Mouse (Mus musculus): Measurements from ENCODE around the gene Mgat4b. TPM values are rescaled to one million over a fixed set of nuclear protein-coding genes. Genes with fewer than 3 reads are reported as not detected.

The Mgat4b gene
- polyA plus RNA-seq, 1 experiment: 89.2 TPM

DNA sequence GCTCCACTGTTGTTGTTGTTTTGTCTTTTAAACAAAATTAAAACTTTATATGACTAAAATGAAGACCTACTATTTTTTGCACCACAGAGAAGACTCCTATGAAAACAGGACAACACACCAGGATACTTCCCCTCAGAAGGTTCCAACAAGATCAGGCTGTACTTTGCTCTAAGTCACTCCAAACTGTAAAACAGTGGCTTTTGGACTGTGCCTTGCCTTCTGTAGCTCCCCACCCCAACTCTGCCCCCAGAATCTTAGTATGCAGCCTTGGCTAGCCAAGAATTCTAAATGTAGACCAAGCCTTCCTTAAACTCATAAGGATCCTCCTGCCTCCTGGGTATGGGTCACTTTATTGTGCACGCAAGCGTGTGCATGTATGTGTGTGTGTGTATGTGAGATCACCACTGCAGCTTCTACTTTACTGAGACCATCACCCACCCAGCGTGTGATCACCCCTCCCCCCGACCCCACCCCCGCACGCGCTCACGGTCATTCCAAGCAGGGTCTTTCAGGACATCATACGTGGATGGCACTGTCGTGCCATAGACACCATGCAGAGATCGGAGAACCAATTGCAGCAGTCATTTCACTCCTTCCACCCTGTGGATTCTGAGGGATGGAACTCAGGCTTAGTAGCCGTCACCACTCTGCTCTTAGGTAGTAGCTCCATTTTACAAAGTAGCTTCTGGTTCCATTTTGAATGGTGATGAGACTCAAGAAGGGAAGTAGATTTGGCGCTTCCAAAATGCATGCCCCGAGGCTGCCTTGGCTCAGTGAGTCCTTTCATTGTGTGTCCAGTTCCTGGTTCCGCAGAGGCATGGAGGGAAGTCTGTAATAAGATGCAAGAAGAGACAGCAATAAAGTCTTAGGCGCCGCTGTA, 13.3 kb downstream of the Mgat4b start:
- no peaks in the 10 kb centered on the region for H3K27me3 ChIP-seq (ENCODE audit: control insufficient read depth, insufficient read depth, insufficient read length)
- TF ChIP-seq TCF3 (IDR thresholded peaks at IDR 0.05; ENCODE audit: insufficient read length, low read depth): no peak
- TF ChIP-seq MAX (IDR thresholded peaks at IDR 0.05; ENCODE audit: low read depth): no peak
- TF ChIP-seq POLR2AphosphoS2 (IDR thresholded peaks at IDR 0.05; ENCODE audit: insufficient read length, low read depth): peak; percentile 4
- TF ChIP-seq SRF (IDR thresholded peaks at IDR 0.05; ENCODE audit: control insufficient read depth, insufficient read length, low read depth): no peak
- TF ChIP-seq MYOG (IDR thresholded peaks at IDR 0.05; ENCODE audit: control insufficient read depth in 1 of 3, insufficient read depth in 1 of 3, insufficient read length in 2 of 3, low read depth in 2 of 3): no peak
- 0 out of 2 replicates have a peak, but pooled peaks have one; percentile 24 for TF ChIP-seq CEBPB (IDR thresholded peaks at IDR 0.05; ENCODE audit: insufficient read depth, poor library complexity, severe bottlenecking)
- no peak for TF ChIP-seq USF1 (IDR thresholded peaks at IDR 0.05; ENCODE audit: low read depth)
- no peak for TF ChIP-seq E2F4 (IDR thresholded peaks at IDR 0.05; ENCODE audit: insufficient read depth)
- TF ChIP-seq REST (IDR thresholded peaks at IDR 0.05; ENCODE audit: insufficient read depth, insufficient read length): no peak
- peak overlapping the region; percentile 86 for H3K4me2 ChIP-seq (ENCODE audit: low read depth)
- H3K36me3 ChIP-seq (ENCODE audit: control insufficient read depth, insufficient read depth): no peaks in the 10 kb centered on the region
- peak overlapping the region; percentile 55 for H3ac ChIP-seq (ENCODE audit: control insufficient read depth, insufficient read length)
- H3K4me3 ChIP-seq: peak overlapping the region; percentile 72
- H3K79me2 ChIP-seq (ENCODE audit: control insufficient read depth, insufficient read depth): peaks cover 23% of the 10 kb centered on the region

DNA sequence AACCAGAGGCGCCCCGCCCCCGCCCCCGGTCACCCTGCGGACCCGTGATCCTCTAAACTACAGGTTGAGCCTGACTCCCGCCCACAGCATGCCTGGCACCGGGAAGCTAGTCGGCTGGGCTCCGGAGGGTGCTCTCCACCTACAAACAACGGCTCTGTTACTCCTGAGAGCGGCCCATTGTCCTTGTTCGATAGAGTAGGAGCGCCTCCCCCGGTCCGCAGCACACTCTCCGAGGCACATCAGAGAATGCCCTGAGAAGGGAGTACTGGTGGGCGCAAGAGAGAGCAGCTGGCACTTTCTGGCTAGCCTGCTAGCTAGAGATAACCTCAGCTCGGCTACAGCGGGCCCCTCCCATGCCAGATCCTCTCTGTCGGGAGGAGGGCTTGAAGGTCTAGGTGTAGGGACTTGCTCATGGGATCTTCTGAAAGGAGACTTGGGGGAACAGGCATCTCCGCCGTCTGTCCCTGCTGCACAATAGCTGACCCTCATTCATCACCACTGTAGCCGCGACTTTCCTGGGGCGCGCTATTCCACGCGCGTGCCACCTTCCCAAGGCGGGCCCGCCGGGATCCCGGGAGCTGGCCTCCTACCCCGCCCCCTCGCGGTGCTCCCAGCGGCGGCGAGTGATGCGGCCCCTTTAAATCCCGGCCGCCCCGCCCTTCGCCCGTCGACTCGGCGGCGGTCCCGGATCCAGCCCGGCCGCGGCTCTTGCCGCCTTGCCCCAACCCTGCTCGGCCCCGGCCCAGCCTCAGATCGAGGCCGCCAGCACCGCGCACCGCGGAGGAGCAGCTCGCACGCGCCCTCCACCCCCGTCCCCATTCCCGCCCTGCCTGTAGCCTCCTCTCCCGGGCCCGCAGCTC, 14.2 kb downstream of the Mgat4b start:
- TF ChIP-seq SRF (IDR thresholded peaks at IDR 0.05; ENCODE audit: control insufficient read depth, insufficient read length, low read depth) (peak; percentile 27), TCF12 (IDR thresholded peaks at IDR 0.05; ENCODE audit: insufficient read depth, poor library complexity, severe bottlenecking) (no peak), MYOD1 (IDR thresholded peaks at IDR 0.05; ENCODE audit: control insufficient read depth in 1 of 3, insufficient read length in 2 of 3, low read depth in 2 of 3) (peak in 2 of 3 experiments; percentile 53 to 62), E2F4 (IDR thresholded peaks at IDR 0.05; ENCODE audit: insufficient read depth) (no peak), POLR2AphosphoS2 (IDR thresholded peaks at IDR 0.05; ENCODE audit: insufficient read length, low read depth) (peak; percentile 69), REST (IDR thresholded peaks at IDR 0.05; ENCODE audit: insufficient read depth, insufficient read length) (no peak), MYOG (IDR thresholded peaks at IDR 0.05; ENCODE audit: control insufficient read depth in 1 of 3, insufficient read depth in 1 of 3, insufficient read length in 2 of 3, low read depth in 2 of 3) (peak in 1 of 3 experiments; percentile 75), POLR2A (IDR thresholded peaks at IDR 0.05; ENCODE audit: insufficient read length, low read depth) (peak; percentile 81)
- Histone ChIP-seq H3K79me2 (ENCODE audit: control insufficient read depth, insufficient read depth) (peaks cover 23% of the 10 kb centered on the region), H3K4me3 (peak overlapping the region; percentile 72), H3K4me2 (ENCODE audit: low read depth) (peak overlapping the region; percentile 93), H3ac (ENCODE audit: control insufficient read depth, insufficient read length) (peak overlapping the region; percentile 55), H3K36me3 (ENCODE audit: control insufficient read depth, insufficient read depth) (no peaks in the 10 kb centered on the region), H3K27me3 (ENCODE audit: control insufficient read depth, insufficient read depth, insufficient read length) (no peaks in the 10 kb centered on the region)

DNA sequence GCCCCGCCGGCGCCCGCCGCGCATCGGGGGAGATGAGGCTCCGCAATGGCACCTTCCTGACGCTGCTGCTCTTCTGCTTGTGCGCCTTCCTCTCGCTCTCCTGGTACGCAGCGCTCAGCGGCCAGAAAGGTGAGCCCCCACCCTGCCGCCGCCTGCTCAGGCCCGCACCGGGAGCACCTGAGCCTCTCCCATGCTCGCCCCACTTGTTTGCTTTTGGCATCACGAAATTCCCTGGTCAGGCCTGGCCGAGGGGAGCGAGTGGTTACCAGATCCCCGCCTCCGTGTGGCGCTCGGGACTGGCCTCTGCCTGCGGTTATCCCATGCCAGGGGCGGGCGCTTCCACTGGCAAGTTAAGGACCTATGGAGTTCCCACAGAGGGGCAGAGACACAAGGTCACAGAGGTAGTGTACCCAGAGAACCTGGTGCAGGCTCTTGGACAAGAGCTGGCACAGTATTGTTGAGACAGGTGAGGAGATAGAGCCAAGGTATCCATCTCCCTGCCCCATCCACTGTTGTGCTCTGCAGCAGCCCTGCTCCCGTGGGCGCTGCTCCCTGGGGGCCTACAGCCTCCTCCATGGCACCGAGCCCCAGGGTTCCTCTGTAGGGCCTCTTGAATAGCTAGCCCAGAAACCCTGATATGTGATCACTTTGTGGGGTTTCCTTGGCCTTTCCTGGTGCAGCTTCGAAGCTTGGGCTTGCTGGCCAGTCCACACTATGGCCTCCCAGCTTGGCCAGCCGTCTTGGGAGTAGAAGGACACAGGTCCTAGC, 15.1 kb downstream of the Mgat4b start:
- Histone ChIP-seq H3K36me3 (ENCODE audit: control insufficient read depth, insufficient read depth) (no peaks in the 10 kb centered on the region), H3K4me3 (peak overlapping the region; percentile 72), H3ac (ENCODE audit: control insufficient read depth, insufficient read length) (peak overlapping the region; percentile 55), H3K27me3 (ENCODE audit: control insufficient read depth, insufficient read depth, insufficient read length) (no peaks in the 10 kb centered on the region), H3K4me2 (ENCODE audit: low read depth) (peak overlapping the region; percentile 93), H3K79me2 (ENCODE audit: control insufficient read depth, insufficient read depth) (peaks cover 23% of the 10 kb centered on the region)
- no peak for TF ChIP-seq TCF3 (IDR thresholded peaks at IDR 0.05; ENCODE audit: insufficient read length, low read depth)
- peak; percentile 43 for TF ChIP-seq POLR2A (IDR thresholded peaks at IDR 0.05; ENCODE audit: insufficient read length, low read depth)

DNA sequence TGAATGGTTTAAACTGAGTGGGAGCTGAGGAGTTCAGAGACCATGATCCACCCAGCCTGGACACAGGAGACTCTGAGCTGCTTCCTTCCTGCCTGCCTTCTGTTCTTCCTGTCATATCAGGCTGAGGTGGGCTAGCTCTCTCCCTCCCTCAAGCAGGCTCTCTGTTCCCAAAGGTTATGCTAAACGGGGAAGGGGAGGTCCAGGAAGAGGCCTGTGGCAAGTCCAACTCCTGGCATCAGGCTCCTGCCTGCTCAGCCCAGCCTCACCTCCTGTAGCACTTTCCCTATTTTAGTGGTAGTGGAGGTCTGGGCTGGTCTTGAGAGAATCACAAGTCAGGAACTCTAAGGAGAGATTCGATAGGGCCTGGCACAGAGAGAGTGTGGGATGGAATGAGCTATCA, 15.7 kb downstream of the Mgat4b start:
- Histone ChIP-seq H3K4me3 (peak overlapping the region; percentile 72), H3K36me3 (ENCODE audit: control insufficient read depth, insufficient read depth) (no peaks in the 10 kb centered on the region), H3K79me2 (ENCODE audit: control insufficient read depth, insufficient read depth) (peaks cover 23% of the 10 kb centered on the region), H3ac (ENCODE audit: control insufficient read depth, insufficient read length) (peak overlapping the region; percentile 55), H3K27me3 (ENCODE audit: control insufficient read depth, insufficient read depth, insufficient read length) (no peaks in the 10 kb centered on the region), H3K4me2 (ENCODE audit: low read depth) (peak overlapping the region; percentile 93)
- TF ChIP-seq E2F4 (IDR thresholded peaks at IDR 0.05; ENCODE audit: insufficient read depth): no peak
- TF ChIP-seq CEBPB (IDR thresholded peaks at IDR 0.05; ENCODE audit: insufficient read depth, poor library complexity, severe bottlenecking): no peak
- TF ChIP-seq POLR2A (IDR thresholded peaks at IDR 0.05; ENCODE audit: insufficient read length, low read depth): no peak
- no peak for TF ChIP-seq TCF12 (IDR thresholded peaks at IDR 0.05; ENCODE audit: insufficient read depth, poor library complexity, severe bottlenecking)
- no peak for TF ChIP-seq TCF3 (IDR thresholded peaks at IDR 0.05; ENCODE audit: insufficient read length, low read depth)
- TF ChIP-seq POLR2AphosphoS2 (IDR thresholded peaks at IDR 0.05; ENCODE audit: insufficient read length, low read depth): no peak
- TF ChIP-seq MYOD1 (IDR thresholded peaks at IDR 0.05; ENCODE audit: control insufficient read depth in 1 of 3, insufficient read length in 2 of 3, low read depth in 2 of 3): no peak
- no peak for TF ChIP-seq MAX (IDR thresholded peaks at IDR 0.05; ENCODE audit: low read depth)
- no peak for TF ChIP-seq REST (IDR thresholded peaks at IDR 0.05; ENCODE audit: insufficient read depth, insufficient read length)
- TF ChIP-seq SRF (IDR thresholded peaks at IDR 0.05; ENCODE audit: control insufficient read depth, insufficient read length, low read depth): no peak
